Mouse (Mus musculus): ENCODE data around the gene Msl1. TPM values are rescaled to one million over a fixed set of nuclear protein-coding genes. Genes with fewer than 3 reads are reported as not detected.

Msl1 gene
- polyA plus RNA-seq, 1 experiment from 2014 or later, result 31.7 TPM

GRCm38 (mm10) chr11:98785214-98785613, 10.1 kb upstream of the Msl1 start:
- H3K36me3 ChIP-seq, result no peaks in the 10 kb centered on the region
- ATAC-seq (ENCODE audit: low FRiP score, low read depth), result no peak
- WGBS, result 75% methylated on average over 10 of the region's 10 CpGs
- no peak overlapping the region for H3K4me2 ChIP-seq
- H3K4me3 ChIP-seq, result no peak overlapping the region
- H3K9me3 ChIP-seq, result no peaks in the 10 kb centered on the region
- peak overlapping the region; percentile 84 for H3K27ac ChIP-seq (replicated peaks)
- H3K27me3 ChIP-seq, result no peaks in the 10 kb centered on the region
- peaks cover 76% of the 10 kb centered on the region for H3K4me1 ChIP-seq (replicated peaks)
- no peak overlapping the region for H3K9ac ChIP-seq

DNA sequence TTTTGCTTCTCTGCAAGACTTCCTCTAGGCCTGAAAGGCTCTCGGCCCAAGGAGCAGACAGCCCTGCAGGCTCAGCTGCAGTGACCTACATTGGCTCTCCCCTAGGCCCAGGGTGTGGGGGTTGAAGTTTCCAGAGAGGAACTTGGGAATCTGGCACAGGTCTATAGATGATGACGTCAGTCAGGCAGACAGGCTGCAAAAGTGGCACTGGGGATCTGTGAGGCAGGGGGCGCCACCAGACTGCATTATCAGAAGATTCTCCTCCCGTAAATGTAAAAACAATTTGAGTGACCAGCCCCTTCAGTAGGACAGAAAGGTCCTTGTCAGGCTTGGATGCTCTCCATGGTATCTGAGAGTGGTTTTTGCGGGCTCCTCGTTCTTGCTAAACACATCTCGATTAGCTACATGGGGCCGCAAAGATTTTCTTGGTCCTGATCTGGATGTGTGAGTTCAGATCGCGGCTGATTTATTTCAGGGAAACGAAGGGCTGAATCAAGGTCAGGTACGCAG, 9.5 kb upstream of the Msl1 start:
- no peaks in the 10 kb centered on the region for H3K36me3 ChIP-seq
- H3K9me3 ChIP-seq, result no peaks in the 10 kb centered on the region
- peaks cover 76% of the 10 kb centered on the region for H3K4me1 ChIP-seq (replicated peaks)
- H3K4me2 ChIP-seq, result peak overlapping the region; percentile 48
- peak overlapping the region; percentile 84 for H3K27ac ChIP-seq (replicated peaks)
- 7% methylated on average over 12 of the region's 12 CpGs for WGBS
- no peak for ATAC-seq (ENCODE audit: low FRiP score, low read depth)
- H3K27me3 ChIP-seq, result no peaks in the 10 kb centered on the region
- peak overlapping the region; percentile 10; the same call in 1 of the 2 replicates for H3K4me3 ChIP-seq
- H3K9ac ChIP-seq, result peak overlapping the region; percentile 43

GRCm38 (mm10) chr11:98786359-98787214, 8.7 kb upstream of the Msl1 start:
- Histone ChIP-seq H3K4me1 (replicated peaks) (peaks cover 71% of the 10 kb centered on the region), H3K27ac (replicated peaks) (peak overlapping the region; percentile 84), H3K9ac (peak overlapping the region; percentile 43), H3K27me3 (no peaks in the 10 kb centered on the region), H3K4me3 (peak overlapping the region; percentile 10; the same call in 1 of the 2 replicates), H3K4me2 (peak overlapping the region; percentile 48), H3K9me3 (no peaks in the 10 kb centered on the region), H3K36me3 (no peaks in the 10 kb centered on the region)
- 3% methylated on average over 15 of the region's 15 CpGs for WGBS
- ATAC-seq (ENCODE audit: low FRiP score, low read depth), result peak; percentile 64

DNA sequence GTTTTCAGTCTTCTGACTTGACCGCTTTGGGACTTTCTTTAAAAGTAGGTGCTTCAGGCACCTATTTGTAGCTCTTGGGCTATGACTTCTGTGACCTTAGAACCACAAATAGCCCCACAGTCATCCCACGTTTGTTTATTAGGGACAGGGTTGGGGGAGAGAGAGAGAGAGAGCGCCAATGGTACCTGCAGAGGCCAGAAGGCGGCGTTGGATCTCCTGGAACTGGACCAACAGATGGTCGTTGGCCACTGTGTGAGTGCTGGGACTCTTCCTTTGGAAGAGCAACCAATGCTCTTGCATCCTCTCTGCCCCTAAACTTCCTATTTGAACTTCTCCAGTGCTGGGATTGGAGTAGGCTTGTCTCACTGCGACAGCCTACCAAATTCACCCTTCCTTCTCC, 8.1 kb upstream of the Msl1 start:
- Histone ChIP-seq H3K9ac (no peak overlapping the region), H3K4me2 (no peak overlapping the region), H3K36me3 (no peaks in the 10 kb centered on the region), H3K27ac (replicated peaks) (peak overlapping the region; percentile 84), H3K4me3 (no peak overlapping the region), H3K27me3 (no peaks in the 10 kb centered on the region), H3K4me1 (replicated peaks) (peaks cover 64% of the 10 kb centered on the region), H3K9me3 (no peaks in the 10 kb centered on the region)
- no peak for ATAC-seq (ENCODE audit: low FRiP score, low read depth)
- WGBS, result 35% methylated on average over 7 of the region's 7 CpGs

DNA sequence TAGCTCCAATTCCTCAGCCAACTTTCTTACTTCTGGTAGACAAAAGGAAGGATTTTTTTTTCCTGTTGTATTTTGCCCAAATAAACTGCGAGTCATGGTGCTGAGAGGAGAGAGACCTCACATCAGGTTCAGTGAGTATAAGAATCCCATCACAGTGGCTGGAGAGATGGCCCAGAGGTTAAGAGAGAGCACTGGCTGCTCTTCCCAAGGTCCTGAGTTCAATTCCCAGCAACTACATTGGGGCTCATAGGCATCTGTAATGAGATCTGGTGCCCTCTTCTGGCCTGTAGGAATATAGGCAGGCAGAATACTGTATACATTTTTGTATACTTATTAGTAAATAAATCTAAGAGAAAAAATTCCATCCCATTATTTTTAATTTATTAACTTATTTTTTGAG, 7.6 kb upstream of the Msl1 start:
- Histone ChIP-seq H3K36me3 (no peaks in the 10 kb centered on the region), H3K9me3 (no peaks in the 10 kb centered on the region), H3K9ac (no peak overlapping the region), H3K27me3 (no peaks in the 10 kb centered on the region), H3K4me3 (no peak overlapping the region), H3K27ac (replicated peaks) (no peak overlapping the region), H3K4me2 (no peak overlapping the region), H3K4me1 (replicated peaks) (peaks cover 60% of the 10 kb centered on the region)
- WGBS, result 88% methylated on average over 1 of the region's 1 CpGs
- ATAC-seq (ENCODE audit: low FRiP score, low read depth), result no peak

GRCm38 (mm10) chr11:98788139-98788538, 7.2 kb upstream of the Msl1 start:
- 0 out of 2 replicates have a peak overlapping the region, but pooled peaks have one; percentile 92 for H3K4me2 ChIP-seq
- no peak overlapping the region for H3K9ac ChIP-seq
- no peaks in the 10 kb centered on the region for H3K36me3 ChIP-seq
- peaks cover 55% of the 10 kb centered on the region for H3K4me1 ChIP-seq (replicated peaks)
- peak overlapping the region; percentile 59 for H3K27ac ChIP-seq (replicated peaks)
- 95% methylated on average over 5 of the region's 5 CpGs for WGBS
- no peaks in the 10 kb centered on the region for H3K27me3 ChIP-seq
- H3K4me3 ChIP-seq, result 0 out of 2 replicates have a peak overlapping the region, but pooled peaks have one; percentile 44
- ATAC-seq (ENCODE audit: low FRiP score, low read depth), result no peak
- no peaks in the 10 kb centered on the region for H3K9me3 ChIP-seq

DNA sequence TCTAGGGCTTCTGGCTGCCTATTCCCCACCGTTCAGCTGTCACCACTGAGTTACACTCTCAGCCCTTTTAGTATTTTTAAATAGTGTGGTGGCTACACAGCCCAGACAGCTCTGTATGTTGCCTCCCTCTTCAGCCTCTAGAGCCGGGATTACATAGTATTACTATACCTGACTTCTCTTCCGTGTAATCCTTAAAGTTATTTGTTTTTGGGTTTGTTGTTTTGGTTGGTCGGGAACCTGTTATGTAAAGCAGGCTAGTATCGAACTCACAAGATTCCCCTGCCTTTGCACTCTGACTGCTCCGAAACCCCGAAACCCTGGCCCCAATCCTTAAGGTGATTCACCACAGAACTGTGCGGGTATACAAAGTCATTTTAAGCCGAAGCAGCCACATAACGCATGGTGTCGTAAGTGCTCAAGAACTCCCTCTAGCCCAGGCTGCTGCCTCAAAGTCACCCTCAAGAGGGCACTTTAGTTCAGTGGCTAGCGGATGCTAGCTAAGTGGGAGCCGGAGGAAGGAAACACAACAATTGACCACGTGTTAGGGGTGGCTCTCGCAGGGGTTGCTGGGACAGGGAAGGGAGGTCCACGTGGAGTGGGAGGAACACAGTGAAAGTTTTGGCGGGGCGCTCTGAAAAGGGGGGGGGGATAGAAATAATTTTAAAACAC, 6.6 kb upstream of the Msl1 start:
- Histone ChIP-seq H3K27me3 (no peaks in the 10 kb centered on the region), H3K4me2 (peak overlapping the region; percentile 92), H3K4me1 (replicated peaks) (peaks cover 54% of the 10 kb centered on the region), H3K9ac (no peak overlapping the region), H3K4me3 (peak overlapping the region; percentile 44), H3K36me3 (no peaks in the 10 kb centered on the region), H3K27ac (replicated peaks) (peak overlapping the region; percentile 60), H3K9me3 (no peaks in the 10 kb centered on the region)
- peak; percentile 81 for ATAC-seq (ENCODE audit: low FRiP score, low read depth)
- WGBS, result 12% methylated on average over 18 of the region's 18 CpGs

DNA sequence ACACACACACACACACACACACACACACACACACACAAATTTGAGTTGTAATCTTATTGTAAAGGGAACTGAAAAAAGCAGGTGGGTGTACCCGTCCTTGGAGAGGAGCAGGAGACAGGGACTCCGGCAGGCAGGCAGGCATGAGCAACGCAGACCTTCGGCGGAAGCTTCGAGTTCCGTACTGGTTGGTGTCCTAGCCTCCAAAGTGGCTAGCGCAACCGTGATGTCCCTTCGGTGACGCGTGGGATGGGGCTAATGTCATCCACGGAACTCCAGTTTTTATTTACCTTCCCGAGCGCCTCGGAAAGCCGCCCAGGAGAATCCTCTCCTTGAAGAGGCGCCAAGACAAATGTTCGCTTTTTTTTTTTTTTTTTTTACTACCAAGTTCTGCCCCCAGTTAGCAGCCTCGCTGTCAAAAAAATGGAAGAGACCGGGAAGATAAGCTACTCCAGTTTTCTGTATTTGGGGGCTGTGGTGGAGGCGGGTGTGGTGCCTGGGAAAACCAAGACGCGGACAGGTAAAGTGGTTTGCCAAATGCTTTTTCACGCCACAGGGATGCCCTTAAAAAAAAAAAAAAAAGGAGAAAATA, 6.0 kb upstream of the Msl1 start:
- no peaks in the 10 kb centered on the region for H3K27me3 ChIP-seq
- peak overlapping the region; percentile 60 for H3K27ac ChIP-seq (replicated peaks)
- no peaks in the 10 kb centered on the region for H3K9me3 ChIP-seq
- H3K4me1 ChIP-seq (replicated peaks), result peaks cover 54% of the 10 kb centered on the region
- under 1% methylated on average over 25 of the region's 25 CpGs for WGBS
- peak; percentile 13; the same call in 1 of the 2 replicates for ATAC-seq (ENCODE audit: low FRiP score, low read depth)
- peak overlapping the region; percentile 92 for H3K4me2 ChIP-seq
- peak overlapping the region; percentile 45 for H3K9ac ChIP-seq
- no peaks in the 10 kb centered on the region for H3K36me3 ChIP-seq
- H3K4me3 ChIP-seq, result peak overlapping the region; percentile 44

DNA sequence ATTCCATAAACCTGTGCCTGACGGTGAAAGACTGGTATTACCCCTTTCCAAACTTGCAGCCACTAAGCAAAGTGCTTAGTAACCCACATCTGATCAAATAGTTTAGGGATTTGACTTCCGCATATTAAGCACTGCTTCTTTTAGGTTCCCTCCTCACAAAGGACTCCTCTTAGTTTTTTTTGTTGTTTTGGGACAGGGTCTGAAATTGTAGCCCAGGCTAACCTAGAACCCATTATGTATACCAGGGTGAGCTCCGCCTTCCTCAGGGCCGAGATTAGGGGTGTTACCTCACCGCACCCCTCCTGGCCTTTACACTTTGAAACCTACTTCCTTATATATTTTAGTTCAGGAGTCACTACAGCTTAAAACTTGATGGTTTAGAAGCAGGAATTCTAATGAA, 5.5 kb upstream of the Msl1 start:
- WGBS, result 41% methylated on average over 5 of the region's 5 CpGs
- ATAC-seq (ENCODE audit: low FRiP score, low read depth), result no peak
- Histone ChIP-seq H3K4me3 (peak overlapping the region; percentile 44), H3K9me3 (no peaks in the 10 kb centered on the region), H3K4me2 (peak overlapping the region; percentile 92), H3K27me3 (no peaks in the 10 kb centered on the region), H3K36me3 (no peaks in the 10 kb centered on the region), H3K27ac (replicated peaks) (no peak overlapping the region), H3K9ac (0 out of 2 replicates have a peak overlapping the region, but pooled peaks have one; percentile 45), H3K4me1 (replicated peaks) (peaks cover 51% of the 10 kb centered on the region)

DNA sequence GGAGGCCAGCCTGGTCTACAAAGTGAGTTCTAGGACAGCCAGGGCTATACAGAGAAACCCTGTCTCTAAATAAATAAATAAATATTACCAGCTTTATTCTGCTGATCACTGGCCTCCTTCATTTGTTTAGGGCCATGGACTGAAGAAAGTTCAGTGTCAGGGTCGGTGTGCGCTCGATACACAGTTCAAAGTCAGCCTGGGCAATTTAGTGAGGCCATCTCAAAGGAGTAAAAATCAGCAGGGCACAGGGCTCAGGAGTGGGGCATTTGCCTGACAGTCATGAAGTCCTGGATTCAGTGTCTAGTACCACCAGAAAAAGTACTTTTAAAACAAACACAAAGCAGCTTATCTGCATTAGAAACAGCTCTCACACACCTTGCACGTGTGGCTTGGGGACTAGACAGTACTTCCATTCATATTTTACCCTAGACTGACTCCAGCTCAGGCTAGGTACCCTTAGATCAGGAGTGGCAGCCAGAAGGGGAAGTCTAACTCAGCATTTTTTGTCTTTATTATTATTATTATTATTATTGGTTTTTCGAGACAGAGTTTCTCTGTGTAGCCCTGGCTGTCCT, 4.6 kb upstream of the Msl1 start:
- H3K27ac ChIP-seq (replicated peaks), result no peak overlapping the region
- 84% methylated on average over 5 of the region's 5 CpGs for WGBS
- peaks cover 42% of the 10 kb centered on the region for H3K4me1 ChIP-seq (replicated peaks)
- no peaks in the 10 kb centered on the region for H3K9me3 ChIP-seq
- no peak overlapping the region for H3K4me2 ChIP-seq
- no peaks in the 10 kb centered on the region for H3K36me3 ChIP-seq
- no peak overlapping the region for H3K4me3 ChIP-seq
- no peak for ATAC-seq (ENCODE audit: low FRiP score, low read depth)
- H3K27me3 ChIP-seq, result no peaks in the 10 kb centered on the region
- H3K9ac ChIP-seq, result no peak overlapping the region

- H3K4me2 ChIP-seq, result no peak overlapping the region
- no peak overlapping the region for H3K27ac ChIP-seq (replicated peaks)
- WGBS, result 73% methylated on average over 1 of the region's 1 CpGs
- no peak for ATAC-seq (ENCODE audit: low FRiP score, low read depth)
- no peaks in the 10 kb centered on the region for H3K9me3 ChIP-seq
- H3K36me3 ChIP-seq, result no peaks in the 10 kb centered on the region
- H3K9ac ChIP-seq, result no peak overlapping the region
- peaks cover 35% of the 10 kb centered on the region for H3K4me1 ChIP-seq (replicated peaks)
- no peaks in the 10 kb centered on the region for H3K27me3 ChIP-seq
- no peak overlapping the region for H3K4me3 ChIP-seq
These were observed 3.9 kb upstream of the Msl1 start for GRCm38 (mm10) chr11:98791448-98791847.

All from hindbrain, embryonic 15.5 days (tissue).